Mouse (Mus musculus) 3134 (cell line): ENCODE measurements around the gene Vill.

Experiments used
- DNase-seq: peaks from one replicate; pipeline ENCODE4 v3.0.0-alpha.2; 2011; ENCODE audit warnings: low spot score; ENCODE audit not compliant: insufficient read length; ENCODE audit errors: extremely low read depth

Gene Vill

GRCm38 (mm10) chr9:119034676-119035665 lies 17.6 kb upstream of the Vill start:
- DNase-seq: no peak

GRCm38 (mm10) chr9:119035836-119036235 lies 16.7 kb upstream of the Vill start:
- peak; percentile 93 for DNase-seq

GRCm38 (mm10) chr9:119037076-119037730 lies 15.4 kb upstream of the Vill start:
- peak; percentile 75 for DNase-seq

- DNase-seq: no peak
Observed at GRCm38 (mm10) chr9:119038574-119038973, 14.0 kb upstream of the Vill start.

- no peak for DNase-seq
Observed at GRCm38 (mm10) chr9:119040101-119040775, 12.3 kb upstream of the Vill start.

GRCm38 (mm10) chr9:119048182-119048903 lies 4.2 kb upstream of the Vill start:
- DNase-seq: no peak

GRCm38 (mm10) chr9:119051158-119051557 lies 1.4 kb upstream of the Vill start:
- DNase-seq: peak; percentile 49

- no peak for DNase-seq
Observed at GRCm38 (mm10) chr9:119053964-119054576, 1.5 kb downstream of the Vill start.

- no peak for DNase-seq
Observed at GRCm38 (mm10) chr9:119055336-119055735, 2.8 kb downstream of the Vill start.

GRCm38 (mm10) chr9:119058245-119058644 lies 5.7 kb downstream of the Vill start:
- no peak for DNase-seq

GRCm38 (mm10) chr9:119060701-119061100 lies 8.1 kb downstream of the Vill start:
- no peak for DNase-seq

- no peak for DNase-seq
Observed at GRCm38 (mm10) chr9:119063036-119063644, 10.6 kb downstream of the Vill start.

- DNase-seq: no peak
Observed at GRCm38 (mm10) chr9:119064296-119064695, 11.7 kb downstream of the Vill start.

- no peak for DNase-seq
Observed at GRCm38 (mm10) chr9:119067601-119068000, 15.0 kb downstream of the Vill start.

- no peak for DNase-seq
Observed at GRCm38 (mm10) chr9:119068266-119068665, 15.7 kb downstream of the Vill start.

- DNase-seq: no peak
Observed at GRCm38 (mm10) chr9:119070173-119070825, 17.7 kb downstream of the Vill start.

- DNase-seq: no peak
Observed at GRCm38 (mm10) chr9:119071786-119072185, 19.2 kb downstream of the Vill start.

- DNase-seq: no peak
Observed at GRCm38 (mm10) chr9:119073184-119073895, 20.8 kb downstream of the Vill start.

GRCm38 (mm10) chr9:119075685-119076084 lies 23.1 kb downstream of the Vill start:
- DNase-seq: no peak
